Mouse (Mus musculus): ENCODE data around the gene Ncoa7.

The Ncoa7 gene

GRCm38 (mm10) chr10:30585691-30586090 is 217.4 kb downstream of the Ncoa7 start:
- DNase-seq (ENCODE audit: low read depth): no peak

Measured in naive thymus-derived CD4-positive, alpha-beta T cell, adult 2 months (primary cell).